Mouse (Mus musculus): ENCODE data around the gene Olfr314.
"Not testable (repeated sequence)": the region's sequence is repeated elsewhere in the genome, so short reads cannot be mapped to it uniquely, and the experiment has no call there.

Gene Olfr314

DNA sequence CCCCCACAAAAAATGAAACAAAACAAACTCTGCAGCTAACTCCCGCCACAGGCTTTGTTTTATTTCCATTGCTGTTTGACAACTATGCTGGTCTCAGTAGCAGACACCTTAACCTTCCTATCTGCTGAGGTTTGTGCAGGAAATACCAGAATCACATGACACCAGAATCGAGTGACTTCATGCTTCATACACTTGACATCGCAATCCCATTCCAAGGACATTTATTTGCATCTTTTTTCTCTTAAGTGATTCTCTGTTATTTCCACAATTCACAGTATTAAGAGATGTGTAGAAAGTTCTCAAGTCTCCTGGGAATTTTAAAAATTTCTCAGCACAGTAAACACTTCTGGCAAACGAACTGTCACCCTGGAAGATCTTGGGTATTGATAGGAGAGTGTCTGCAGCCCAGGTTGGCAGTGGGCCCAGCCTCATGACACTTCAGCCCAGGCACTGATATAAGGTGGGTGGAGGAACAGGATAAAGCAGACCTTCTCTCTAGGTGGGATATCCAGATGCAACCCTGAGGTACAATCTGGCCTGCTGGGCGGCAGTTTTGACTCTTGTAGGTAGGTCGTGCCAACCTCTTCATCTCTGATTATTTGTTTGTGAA, at the start of gene Olfr314:
Gene Olfr314 (plus strand): TSS at position 473 of the 610 bp plus-strand sequence.
- DNase-seq: no peak

DNA sequence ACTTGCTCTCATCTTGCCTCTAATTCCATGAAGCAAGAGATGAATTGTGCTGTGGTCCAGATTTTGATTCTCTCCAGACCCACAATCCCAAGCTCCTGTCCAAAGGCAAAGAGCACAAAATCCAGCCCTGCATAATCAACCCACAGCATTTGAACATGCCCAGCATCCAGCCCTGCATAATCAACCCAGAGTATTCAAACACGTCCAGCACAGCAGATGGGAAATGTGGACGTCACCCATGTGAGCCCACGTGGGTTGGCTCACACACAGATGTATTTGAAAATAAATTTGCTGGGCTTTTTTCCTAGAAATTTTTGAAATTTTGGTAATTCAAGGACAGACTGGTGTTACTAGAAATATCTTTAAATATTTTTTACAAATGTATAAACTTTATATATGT, 49.4 kb upstream of the Olfr314 start:
- DNase-seq: no peak

DNA sequence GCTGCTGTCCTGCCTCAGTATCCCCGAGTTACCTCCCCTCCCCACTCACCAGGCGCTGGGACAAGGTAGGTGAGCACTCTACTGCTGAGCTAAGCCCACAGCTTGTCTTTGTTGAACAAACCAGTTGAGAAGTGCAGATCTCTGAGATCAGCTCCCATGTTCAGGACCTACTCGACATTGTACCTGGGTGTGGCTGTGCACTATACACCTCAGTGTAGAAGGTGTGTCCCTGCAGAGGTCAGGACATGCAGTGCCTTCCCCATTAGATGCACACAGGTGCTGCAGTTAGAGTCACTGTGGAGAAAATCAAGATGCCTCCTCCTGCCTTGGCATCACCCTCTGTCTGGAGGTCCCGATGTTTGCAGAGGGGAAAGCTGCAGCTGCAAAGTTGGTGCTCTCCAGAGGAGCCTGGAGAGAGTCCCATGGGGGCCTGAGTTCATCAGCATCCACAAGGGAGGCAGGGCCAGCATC, 43.9 kb upstream of the Olfr314 start, which contains the start of gene Olfr317:
Gene Olfr317 (minus strand): TSS at position 421 of the 471 bp plus-strand sequence.
- no peak for DNase-seq

DNA sequence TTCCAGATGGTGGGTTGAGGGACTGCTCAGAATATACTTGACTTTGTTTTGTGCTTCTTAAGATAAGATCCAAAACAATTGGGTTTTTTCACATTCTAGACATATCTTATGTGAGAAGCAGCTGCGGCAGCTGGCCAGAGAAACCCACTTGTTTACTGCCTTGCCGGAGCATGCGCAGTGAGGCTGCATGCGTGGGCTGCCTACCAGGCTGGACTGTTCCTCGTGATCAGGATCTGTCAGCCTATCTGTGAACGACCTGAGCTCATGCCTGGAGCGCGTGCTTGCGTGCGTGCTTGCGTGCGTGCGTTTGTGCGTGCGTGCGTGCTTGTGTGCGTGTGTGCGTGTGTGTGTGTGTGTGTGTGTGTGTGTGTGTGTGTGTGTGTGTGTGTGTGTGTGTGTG, 31.7 kb upstream of the Olfr314 start:
- DNase-seq: not testable (repeated sequence)

DNA sequence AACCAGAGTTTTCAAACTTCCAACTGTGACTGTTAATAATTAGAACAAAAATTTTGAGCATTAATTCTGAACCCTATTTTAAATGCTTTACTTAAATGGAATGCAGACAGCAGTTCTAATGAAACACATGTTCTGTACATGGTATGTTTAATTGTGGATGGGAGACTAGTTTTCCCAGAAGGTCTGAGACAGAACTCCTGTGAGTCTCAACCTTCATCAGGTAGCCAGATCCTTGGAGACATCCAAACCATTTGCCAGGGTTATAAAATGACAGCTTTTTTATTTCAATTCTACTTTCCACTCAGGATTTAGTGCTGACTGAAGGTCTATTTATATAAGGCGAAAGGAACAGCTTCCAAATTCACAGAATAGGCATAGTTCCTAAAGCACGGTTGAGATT, 30.3 kb upstream of the Olfr314 start, which contains the start of gene Olfr316:
Gene Olfr316 (plus strand): TSS at position 301 of the 400 bp plus-strand sequence.
- DNase-seq: no peak

DNA sequence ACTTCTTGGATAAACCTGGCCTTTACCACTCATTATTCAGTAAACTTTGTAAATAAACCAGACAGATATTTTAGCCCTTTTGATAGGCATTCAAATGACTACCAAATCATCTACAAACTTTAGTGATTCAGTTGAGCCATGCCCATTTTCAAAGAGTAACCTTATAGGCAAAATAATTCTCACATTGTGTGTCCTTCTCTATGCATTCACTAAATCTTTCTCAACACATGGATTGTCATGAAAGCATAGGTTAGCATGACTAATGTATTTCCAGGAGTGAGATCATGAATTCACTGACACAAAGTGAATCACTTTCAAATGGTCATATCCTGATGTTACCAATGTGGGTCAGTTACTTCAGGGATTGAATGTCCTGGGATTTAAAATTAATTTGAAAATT, 9.9 kb upstream of the Olfr314 start, which contains the start of gene Olfr315:
Gene Olfr315 (plus strand): TSS at position 301 of the 400 bp plus-strand sequence.
- DNase-seq: no peak

DNA sequence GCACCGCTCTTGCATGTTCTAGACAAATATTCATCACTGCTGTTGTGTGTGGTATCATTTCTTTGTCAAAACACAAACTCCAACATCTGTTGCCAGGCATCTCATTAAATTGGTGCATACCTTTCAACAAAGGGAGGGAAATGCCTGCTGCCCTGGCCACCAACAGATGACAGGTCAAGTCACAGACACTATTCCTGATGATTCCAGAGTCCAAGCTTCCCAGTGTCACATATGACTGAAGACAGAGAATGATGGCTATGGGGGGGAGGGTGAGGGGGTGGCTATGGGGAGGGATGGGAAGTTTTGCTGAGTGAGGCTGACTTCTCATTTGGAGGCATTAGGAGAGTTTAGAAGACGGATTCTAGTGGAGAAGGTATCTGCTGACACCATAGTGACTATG, 1.4 kb downstream of the Olfr314 start:
- no peak for DNase-seq

DNA sequence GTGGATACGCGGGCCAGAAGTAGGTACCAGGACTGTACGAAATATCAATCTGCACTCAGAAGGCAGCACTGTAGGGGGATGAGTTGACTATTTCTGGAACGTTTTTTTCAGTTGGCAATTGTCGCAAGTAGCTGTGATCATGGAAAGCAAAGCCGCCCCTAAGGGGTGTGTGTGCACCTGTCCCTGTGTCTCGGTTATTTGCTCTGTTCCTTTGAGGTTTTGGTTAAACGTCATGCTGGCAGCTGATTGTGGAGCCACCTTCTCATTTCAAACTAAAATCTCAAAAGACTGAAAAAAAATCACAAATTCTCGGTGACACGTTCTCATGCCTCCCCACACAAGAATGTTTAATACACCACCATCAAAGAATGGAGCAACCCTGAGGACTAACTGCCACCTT, 4.9 kb downstream of the Olfr314 start:
- peak; percentile 17 to 22 for DNase-seq

DNA sequence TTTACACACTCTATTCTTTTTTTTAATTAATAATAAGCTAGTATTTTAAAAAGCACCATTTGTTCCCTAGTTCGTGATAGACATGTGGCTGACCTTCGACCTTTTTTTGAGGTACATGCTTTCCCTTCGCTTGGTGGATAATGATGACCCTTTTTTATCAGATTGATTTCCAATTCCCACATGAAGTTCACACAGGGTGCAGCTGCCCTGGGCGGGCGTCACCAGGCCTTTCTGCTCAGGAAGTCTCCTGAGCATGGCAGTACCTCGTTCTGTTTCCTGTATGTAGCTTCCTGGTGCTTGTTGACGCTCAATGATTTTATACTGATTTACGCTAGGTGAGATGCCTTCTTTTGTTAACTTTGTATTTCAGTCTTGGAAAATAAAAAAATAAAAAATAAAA, 5.6 kb downstream of the Olfr314 start:
- DNase-seq: peak; percentile 46 to 49

DNA sequence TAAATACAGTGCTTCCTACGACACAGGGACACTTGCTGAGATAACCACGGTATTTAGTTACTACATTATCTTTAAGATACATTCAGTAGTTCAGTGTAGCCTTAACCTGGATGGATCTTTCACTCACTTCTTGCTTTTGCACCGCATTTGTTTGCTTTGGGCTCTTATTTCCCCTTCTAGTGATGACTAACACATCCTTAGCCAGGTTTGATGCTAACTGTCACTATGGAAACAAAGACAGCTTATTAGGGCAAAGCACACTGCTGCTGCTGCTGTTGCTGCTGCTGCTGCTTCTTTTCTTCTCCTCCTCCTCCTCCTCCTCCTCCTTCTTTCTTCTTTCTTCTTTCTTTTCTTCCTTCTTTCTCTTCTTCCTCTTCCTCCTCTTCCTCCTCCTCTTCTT, 6.8 kb downstream of the Olfr314 start:
- DNase-seq: peak; percentile 35 to 50

DNA sequence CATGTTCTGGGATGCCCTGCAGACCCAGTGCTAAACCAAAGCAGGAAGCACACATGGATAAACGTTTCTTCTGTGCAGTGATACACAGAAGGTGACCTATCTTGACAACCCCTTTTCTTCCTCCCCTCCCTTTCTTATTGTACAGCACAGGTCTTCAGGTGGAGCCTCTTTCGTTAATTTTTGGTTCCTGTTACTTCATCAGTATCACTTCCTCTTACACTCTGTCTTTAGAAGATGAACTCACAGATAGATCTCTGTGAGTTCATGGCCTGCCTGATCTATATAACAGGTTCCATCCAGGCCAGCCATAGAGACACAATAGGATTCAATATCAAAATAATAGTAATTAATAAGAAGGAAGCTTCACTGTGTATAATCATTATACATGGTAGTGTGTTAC, 7.3 kb downstream of the Olfr314 start:
- peak; percentile 44 to 48 for DNase-seq

DNA sequence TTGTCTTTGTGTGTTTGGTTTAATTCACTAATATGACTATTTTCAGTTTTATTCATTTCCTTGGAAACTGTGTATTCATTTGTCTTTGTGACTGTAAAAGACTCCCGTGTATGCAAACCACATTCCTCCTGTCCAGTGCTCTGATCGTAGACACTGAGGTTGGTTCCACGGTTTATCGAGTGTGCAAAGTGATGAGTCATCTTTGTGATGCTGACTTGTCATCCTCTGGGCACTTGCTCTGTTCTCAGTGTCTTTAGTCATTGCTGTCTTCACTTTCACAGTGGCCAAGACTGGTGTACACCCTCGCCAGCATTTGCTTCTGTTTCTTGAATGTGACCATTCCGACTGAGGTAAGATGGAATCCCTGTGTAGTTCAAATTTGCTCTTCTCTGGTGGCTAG, 7.9 kb downstream of the Olfr314 start:
- DNase-seq: no peak

DNA sequence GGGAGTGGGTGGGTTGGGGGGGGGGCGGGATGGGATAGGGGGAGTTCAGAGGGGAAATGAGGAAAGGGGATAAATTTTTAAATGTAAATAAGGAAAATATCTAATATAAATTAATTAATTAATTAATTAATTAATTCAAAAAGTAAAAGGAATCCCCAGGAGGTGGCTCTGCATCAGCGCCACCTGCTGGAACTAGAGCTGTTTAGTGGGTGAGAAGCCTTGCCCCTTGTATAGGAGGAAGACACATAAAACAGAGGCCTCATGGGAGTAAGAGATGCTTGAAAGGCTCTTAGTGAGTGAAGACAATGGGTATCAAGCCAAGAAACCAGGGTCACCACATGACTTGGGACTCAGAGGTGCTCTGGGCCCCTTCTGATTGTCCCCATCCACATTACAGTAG, 13.1 kb downstream of the Olfr314 start:
- DNase-seq: peak; percentile 34 to 46

DNA sequence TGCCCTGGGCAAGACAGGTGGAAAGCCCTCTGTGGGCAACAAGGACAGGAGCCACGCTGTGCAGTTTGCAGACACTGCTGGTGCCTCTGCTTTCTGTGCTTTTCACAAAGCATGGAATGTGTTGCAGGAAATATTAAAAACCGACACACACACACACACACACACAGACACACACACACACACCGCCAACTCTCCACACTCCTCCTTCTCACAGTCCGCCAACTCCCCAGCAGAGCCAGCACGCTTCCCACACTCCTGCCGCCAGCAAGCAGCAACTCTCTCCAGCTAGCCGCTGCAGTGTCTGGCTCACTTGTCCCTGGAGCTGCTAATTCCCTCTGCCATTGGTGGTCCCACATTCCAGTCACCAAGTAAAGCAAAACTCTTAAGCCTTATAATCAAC, 14.1 kb downstream of the Olfr314 start:
- DNase-seq: no peak

DNA sequence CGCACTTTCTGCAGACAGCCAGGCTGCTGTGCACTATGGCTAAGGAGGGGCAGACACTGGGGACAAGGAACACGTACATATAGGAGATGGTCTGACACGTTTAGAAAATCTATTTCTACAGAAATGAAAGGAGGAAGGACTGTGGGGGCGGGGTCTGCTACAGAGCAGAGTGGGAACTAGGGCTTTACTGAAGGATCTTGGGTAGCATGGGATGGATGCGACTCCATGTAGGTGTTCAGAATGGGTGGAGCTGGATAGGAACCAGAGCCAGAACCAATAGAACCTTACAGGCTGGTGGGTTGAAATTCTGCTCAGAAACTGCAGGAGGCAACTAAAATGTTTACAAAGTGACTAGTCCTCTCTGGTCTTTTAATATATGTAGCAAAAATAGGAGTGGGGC, 17.0 kb downstream of the Olfr314 start:
- no peak for DNase-seq

DNA sequence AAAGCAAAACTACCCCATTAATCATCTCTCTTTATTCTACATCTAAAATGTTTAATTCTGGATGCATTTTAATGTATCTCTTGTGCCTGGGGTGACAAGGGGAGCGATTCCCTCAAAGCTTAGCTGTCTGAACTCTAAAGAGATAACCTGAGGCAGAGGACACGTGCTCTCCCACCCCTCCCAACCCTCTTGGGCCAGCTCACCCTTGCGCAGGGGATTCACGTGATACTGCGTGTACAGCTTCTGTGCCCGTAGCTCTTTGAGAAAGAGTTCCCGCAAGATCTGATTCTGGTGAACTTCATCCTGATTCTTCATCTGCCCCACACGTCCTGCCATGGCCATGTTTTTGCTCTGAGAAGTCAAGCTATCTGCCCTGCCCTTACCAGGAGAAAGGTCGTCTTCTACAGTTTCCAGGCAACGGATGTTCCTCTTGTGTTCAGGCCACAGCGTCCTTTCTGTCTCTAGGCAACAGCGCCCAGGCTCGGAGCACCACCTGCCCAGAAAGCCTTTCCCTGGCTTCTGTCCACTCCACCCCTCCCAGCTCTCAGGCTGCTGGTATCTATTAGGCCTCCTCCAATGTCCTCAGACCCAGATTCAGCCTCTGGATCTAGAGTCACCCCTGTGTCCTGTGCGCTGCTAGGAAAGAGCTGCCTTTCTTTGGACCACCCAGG, 18.9 kb downstream of the Olfr314 start, which contains the start of gene Fam183b:
Gene Fam183b (minus strand): TSS at position 403 of the 671 bp plus-strand sequence.
- no peak for DNase-seq

DNA sequence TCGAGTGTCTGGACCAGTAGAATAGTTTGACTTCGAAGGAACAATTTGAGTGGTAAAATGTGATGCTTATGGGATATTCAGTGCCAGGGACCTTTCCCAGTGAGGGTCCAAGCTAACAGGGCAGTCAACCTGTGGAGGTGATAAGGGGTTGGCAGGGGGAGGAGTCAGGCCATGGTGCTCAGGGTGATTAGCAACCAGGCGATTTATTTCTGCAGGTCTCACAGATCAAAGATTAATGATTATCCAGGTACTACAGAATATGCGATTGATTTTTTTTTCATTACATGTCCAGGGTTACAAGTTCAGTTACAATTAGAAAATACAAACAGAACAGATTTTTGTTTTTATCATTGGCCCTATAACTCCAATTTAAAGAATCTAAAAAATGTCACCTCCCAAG, 21.1 kb downstream of the Olfr314 start:
- no peak for DNase-seq

DNA sequence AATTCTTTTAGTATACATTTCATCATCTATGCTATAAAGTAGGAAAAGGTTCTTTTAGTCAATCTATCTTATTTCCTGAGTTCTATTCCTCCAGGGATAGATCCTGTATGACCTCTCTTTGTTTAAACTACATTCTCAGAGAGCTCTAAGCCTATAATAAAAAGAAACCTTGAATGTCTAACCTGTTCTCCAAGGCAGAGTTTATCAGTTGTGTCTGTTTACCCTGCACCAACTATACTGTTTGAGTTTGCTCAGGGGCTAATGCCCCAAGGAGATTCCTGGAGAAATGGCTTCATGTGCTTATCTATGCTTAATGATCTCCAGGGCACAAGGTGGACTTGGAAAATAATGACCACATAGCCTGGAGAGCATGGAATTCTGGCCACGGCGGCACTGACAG, 21.6 kb downstream of the Olfr314 start:
- no peak for DNase-seq

DNA sequence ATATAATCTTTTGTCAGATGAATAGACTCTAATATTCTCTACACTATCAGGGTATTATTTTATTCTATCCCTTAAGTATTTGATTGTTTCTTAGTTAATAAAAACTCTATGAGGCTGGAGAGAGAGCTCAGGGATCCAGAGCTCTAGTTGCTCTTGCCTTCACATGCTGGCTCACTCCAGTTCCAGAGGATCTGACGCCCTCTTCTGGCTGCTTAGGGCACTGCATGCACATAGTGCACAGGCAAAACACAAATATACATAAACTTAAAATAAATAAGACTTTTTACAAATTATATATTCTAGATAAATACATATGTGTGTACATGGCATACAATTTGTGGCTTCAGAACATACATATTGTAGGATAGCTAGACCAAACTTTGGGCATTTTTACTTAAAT, 29.2 kb downstream of the Olfr314 start:
- DNase-seq: peak; percentile 18 to 22

DNA sequence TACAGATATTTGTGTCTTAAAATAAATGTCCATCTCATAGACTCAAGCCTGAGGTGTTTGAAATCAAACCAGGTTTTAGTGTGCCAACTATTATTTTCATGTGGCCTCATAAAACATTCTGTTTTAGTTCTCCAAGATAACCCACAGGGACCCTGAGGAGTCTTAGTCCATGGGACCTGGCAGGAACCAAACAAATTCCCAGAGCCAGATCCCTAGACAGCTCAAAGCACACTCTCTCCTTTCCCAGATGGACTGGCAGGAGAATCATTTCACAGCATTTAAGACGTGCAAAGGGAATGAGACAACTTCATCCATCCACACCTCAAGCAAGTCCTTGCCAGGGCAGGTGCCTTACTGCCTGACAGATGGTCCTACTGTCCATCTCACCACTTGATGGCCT, 31.9 kb downstream of the Olfr314 start, which contains the start of gene Olfr313:
Gene Olfr313 (plus strand): TSS at position 301 of the 400 bp plus-strand sequence.
- not testable (repeated sequence) for DNase-seq

DNA sequence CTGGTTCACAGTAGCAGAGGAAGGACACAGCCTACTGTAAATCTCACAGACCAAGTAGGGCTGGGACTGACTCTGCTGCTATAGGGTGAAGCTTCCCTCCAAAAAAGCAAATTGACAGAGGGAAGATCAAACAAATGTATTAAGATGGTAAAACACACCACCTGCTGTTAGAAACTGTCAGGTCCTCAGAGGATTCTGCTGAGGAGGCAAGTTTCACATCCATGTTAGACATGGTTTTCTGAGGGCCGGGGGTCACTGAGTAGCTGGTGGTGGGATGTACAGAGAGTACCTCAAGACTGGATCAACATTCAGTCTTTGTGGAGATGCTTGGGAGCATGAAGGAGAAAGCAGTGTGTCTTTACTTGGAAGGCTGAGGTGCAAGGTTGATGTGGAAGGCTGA, 32.9 kb downstream of the Olfr314 start:
- no peak for DNase-seq

DNA sequence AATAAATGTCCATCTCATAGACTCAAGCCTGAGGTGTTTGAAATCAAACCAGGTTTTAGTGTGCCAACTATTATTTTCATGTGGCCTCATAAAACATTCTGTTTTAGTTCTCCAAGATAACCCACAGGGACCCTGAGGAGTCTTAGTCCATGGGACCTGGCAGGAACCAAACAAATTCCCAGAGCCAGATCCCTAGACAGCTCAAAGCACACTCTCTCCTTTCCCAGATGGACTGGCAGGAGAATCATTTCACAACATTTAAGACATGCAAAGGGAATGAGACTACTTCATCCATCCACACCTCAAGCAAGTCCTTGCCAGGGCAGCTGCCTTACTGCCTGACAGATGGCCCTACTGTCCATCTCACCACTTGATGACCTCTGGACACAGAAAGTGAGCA, 46.2 kb downstream of the Olfr314 start, which contains the start of gene Olfr312:
Gene Olfr312 (plus strand): TSS at position 301 of the 400 bp plus-strand sequence.
- DNase-seq: not testable (repeated sequence)

DNA sequence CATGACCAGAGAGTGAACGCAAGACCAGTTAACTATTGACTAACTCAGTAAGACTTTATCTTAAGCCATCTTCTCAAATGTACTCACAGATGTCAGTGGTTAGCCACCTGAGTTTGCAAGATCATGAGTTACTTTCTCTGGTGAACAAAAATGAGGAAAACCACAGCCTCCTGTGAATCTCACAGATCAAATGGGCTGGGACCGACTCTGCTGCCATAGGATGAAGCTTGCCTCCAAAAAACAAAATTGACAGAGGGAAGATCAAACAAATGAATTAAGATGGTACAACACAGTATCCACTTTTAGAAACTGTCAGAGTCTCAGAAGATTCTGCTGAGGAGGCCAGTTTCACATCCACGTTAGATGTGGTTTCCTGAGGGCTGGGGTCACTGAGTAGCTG, 47.0 kb downstream of the Olfr314 start:
- no peak for DNase-seq

DNA sequence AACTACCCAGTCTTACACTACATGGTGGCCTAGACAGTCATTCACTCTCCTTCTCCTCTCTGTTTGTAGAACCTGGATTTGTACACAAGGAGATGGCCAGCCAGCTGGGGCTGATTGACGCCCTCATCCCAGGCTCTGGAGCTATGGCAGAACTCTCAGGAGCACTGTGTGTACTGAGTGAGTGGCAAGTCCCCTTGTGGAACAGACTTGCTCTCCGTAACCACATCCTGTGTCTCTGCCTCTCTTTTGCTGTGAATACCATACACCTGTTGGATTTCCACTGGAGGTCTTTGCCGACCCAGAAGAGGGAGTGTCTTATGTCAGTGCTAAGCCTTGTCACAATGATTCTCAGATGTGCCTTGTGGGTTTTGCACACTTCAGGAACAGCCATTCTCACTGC, 49.8 kb downstream of the Olfr314 start:
- DNase-seq: not testable (repeated sequence)
